Mouse (Mus musculus) bone marrow, adult 2 months (tissue): ENCODE data around the gene Hoxa5.

Experiments used
- CTCF ChIP-seq: fragments of 200-500 bp; IDR thresholded peaks from 2 replicates; pipeline ENCODE4 v1.5.1; 2011; ENCODE audit warnings: low read length, control low read depth; ENCODE audit not compliant: control insufficient read depth, insufficient read depth
- POLR2A ChIP-seq: fragments of 200-500 bp; IDR thresholded peaks from 2 replicates; pipeline ENCODE4 v1.6.1; 2011; ENCODE audit warnings: low read depth, mild to moderate bottlenecking, control low read depth, low read length, borderline replicate concordance; ENCODE audit not compliant: control insufficient read depth

DNA sequence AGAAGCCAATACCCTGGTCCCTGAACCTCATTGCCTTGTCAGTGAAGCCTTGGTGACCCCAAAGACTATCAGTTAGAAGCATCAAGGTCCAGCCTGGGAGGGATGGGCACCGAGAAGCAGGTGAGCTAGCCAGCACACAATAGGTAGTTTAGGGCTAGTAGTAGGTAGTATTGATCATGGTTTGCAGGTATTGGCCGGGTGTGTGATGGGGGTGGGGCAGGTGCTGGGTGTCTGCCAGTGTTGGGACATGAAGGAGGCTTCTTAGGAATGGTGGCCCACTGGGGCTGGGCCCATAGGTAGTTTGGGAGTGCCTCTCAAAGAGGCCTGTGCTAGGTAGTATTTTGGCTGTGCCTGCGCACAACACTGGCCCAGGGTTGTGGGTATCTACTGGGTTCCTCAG is 10.7 kb upstream of the Hoxa5 start:
- no peak for TF ChIP-seq POLR2A
- TF ChIP-seq CTCF: no peak
